Mouse (Mus musculus) forebrain, embryonic 12.5 days (tissue): ENCODE results near the gene Ikzf1. TPM values are rescaled to one million over a fixed set of nuclear protein-coding genes. Genes with fewer than 3 reads are reported as not detected.

Source experiments
- ATAC-seq: fragments of 200-750 bp; cut with Nextera tagmentation; 2 replicates; pipeline ENCODE4 v1.8.0; 2017; ENCODE audit warnings: moderate TSS enrichment; ENCODE audit not compliant: low FRiP score
- H3K27ac ChIP-seq: fragments of 300-500 bp; sonication (generic); 2 replicates; pipeline ENCODE4 v1.5.1; 2016; ENCODE audit warnings: mild to moderate bottlenecking
- H3K27me3 ChIP-seq: fragments of 300-500 bp; sonication (generic); 2 replicates; pipeline ENCODE4 v1.6.1; 2016; ENCODE audit warnings: mild to moderate bottlenecking
- H3K36me3 ChIP-seq: fragments of 300-500 bp; sonication (generic); replicated peaks from 2 replicates; pipeline ENCODE4 v1.6.1; 2016; ENCODE audit warnings: mild to moderate bottlenecking
- H3K4me1 ChIP-seq: fragments of 300-500 bp; sonication (generic); 2 replicates; pipeline ENCODE4 v1.6.1; 2016
- H3K4me2 ChIP-seq: fragments of 300-500 bp; sonication (generic); 2 replicates; pipeline ENCODE4 v1.6.1; 2016; ENCODE audit warnings: mild to moderate bottlenecking, moderate library complexity
- H3K4me3 ChIP-seq: fragments of 300-500 bp; sonication (generic); replicated peaks from 2 replicates; pipeline ENCODE4 v1.5.1; 2016; ENCODE audit warnings: mild to moderate bottlenecking
- H3K9ac ChIP-seq: fragments of 300-500 bp; sonication (generic); 2 replicates; pipeline ENCODE4 v1.6.1; 2016; ENCODE audit warnings: mild to moderate bottlenecking
- H3K9me3 ChIP-seq: fragments of 300-500 bp; sonication (generic); 2 replicates; pipeline ENCODE4 v1.6.1; 2016
- WGBS: fragments of 180-500 bp; shearing (Covaris S2); methylation state at CpG from one replicate; pipeline ENCODE4 v1.1.7; 2016; 5-methylcytosine and 5-hydroxymethylcytosine counted together
- polyA plus RNA-seq: library from polyadenylated mRNA; unstranded; fragments of >200 nt; fragmentation: Nextera tagmentation; extraction: Ambion mirVana; gene quantifications from 2 replicates; pipeline ENCODE4 v1.2.1, GENCODE M21; 2016

Gene Ikzf1
- polyA plus RNA-seq, 1 experiment from 2014 or later: 0.98 TPM

- no peaks in the 10 kb centered on the region for H3K4me1 ChIP-seq
- no peaks in the 10 kb centered on the region for H3K9me3 ChIP-seq
- 90% methylated on average over 7 of the region's 7 CpGs for WGBS
- ATAC-seq: no peak
- no peak overlapping the region for H3K9ac ChIP-seq
- H3K36me3 ChIP-seq: no peaks in the 10 kb centered on the region
- no peak overlapping the region for H3K4me3 ChIP-seq
- H3K27me3 ChIP-seq: no peaks in the 10 kb centered on the region
- no peak overlapping the region for H3K27ac ChIP-seq
- H3K4me2 ChIP-seq: no peak overlapping the region
These were observed 7.6 kb upstream of the Ikzf1 start for GRCm38 (mm10) chr11:11677165-11677564.

GRCm38 (mm10) chr11:11678972-11679371 is 5.8 kb upstream of the Ikzf1 start:
- no peak overlapping the region for H3K4me2 ChIP-seq
- H3K27ac ChIP-seq: no peak overlapping the region
- no peak for ATAC-seq
- 84% methylated on average over 6 of the region's 6 CpGs for WGBS
- H3K4me3 ChIP-seq: no peak overlapping the region
- H3K4me1 ChIP-seq: no peaks in the 10 kb centered on the region
- no peaks in the 10 kb centered on the region for H3K9me3 ChIP-seq
- no peak overlapping the region for H3K9ac ChIP-seq
- peaks cover 14% of the 10 kb centered on the region for H3K27me3 ChIP-seq
- H3K36me3 ChIP-seq: no peaks in the 10 kb centered on the region

DNA sequence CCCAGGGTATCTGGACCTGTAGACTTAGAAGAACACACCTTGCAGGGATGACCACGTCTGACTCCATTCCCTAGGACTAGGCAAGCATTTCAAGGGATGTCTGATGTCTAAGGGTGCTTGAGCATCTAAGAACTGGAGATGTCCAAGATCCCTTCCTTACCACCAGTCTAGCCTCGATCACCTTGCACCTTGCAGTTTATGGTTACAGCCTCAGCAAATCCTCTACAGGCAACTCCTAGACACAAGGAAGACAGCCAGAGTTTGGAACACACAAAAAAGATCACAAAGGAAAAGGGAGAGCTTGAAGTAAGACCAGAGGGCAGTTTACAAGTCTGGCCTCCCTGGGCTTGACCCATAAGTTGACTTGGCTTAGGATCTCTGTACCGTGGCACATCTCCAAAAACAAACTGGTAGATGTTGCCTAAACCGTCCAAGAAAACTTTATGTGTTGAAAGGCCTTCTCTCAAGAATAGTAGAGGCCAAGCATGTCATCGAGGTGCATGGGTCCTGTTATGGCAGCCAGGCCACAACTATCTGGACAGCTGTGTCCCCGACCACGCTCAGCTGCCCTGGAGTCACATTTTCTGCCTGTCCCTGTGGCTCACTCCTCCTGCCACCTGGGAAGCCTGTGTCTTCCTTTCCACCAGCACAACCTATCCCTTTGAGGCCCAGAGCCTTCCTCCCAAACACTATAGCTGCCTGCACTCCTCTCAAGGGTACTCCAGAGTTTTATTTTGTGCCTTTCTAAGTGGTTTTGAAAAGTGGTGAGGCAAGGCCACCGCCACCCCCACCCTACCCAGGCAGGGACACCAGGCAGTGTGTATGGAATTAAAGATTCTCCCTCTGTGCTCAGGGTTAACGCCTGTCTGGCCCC is 510 bp upstream of the Ikzf1 start:
- peaks cover 42% of the 10 kb centered on the region for H3K27me3 ChIP-seq
- peaks cover 20% of the 10 kb centered on the region for H3K4me1 ChIP-seq
- WGBS: 64% methylated on average over 9 of the region's 9 CpGs
- no peaks in the 10 kb centered on the region for H3K36me3 ChIP-seq
- H3K27ac ChIP-seq: no peak overlapping the region
- ATAC-seq: no peak; the same call in 1 of the 2 replicates
- no peaks in the 10 kb centered on the region for H3K9me3 ChIP-seq
- peak overlapping the region; percentile 98 for H3K4me2 ChIP-seq
- peak overlapping the region; percentile 67; the same call in 1 of the 2 replicates for H3K4me3 ChIP-seq
- no peak overlapping the region for H3K9ac ChIP-seq

DNA sequence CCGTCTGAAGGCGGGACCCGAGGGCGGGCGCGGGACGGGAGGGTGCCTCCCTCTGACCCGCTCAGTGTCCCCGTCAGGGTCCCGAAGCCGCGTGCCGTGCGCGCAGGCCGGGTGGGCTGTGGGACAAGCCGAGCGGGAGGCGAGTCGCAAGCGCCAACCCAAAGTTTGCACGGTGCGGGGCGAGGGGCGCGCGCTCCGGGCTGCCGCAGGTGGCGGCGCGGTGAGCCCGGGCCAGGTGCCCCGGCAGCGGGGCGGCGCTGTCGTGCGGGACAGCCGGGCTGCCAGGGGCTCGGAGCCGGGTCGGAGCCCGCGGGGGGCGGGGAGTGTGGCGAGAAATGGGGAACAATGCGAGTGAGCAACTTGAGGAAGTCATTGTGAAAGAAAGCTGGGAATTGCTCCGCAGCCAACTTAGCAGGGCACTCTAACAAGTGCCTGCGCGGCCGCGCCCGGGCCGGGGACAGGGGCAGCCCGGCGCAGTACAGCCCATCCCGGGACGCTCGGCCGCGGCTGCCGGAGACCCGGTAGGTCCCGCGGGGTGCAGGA is 1.1 kb downstream of the Ikzf1 start:
- H3K4me3 ChIP-seq: peak overlapping the region; percentile 67
- H3K9ac ChIP-seq: peak overlapping the region; percentile 51; the same call in 1 of the 2 replicates
- H3K36me3 ChIP-seq: no peaks in the 10 kb centered on the region
- no peaks in the 10 kb centered on the region for H3K9me3 ChIP-seq
- peaks cover 20% of the 10 kb centered on the region for H3K4me1 ChIP-seq
- under 1% methylated on average over 63 of the region's 66 CpGs for WGBS
- H3K4me2 ChIP-seq: peak overlapping the region; percentile 98
- peak; percentile 82 for ATAC-seq
- peaks cover 42% of the 10 kb centered on the region for H3K27me3 ChIP-seq
- no peak overlapping the region for H3K27ac ChIP-seq

- Histone ChIP-seq H3K4me3 (peak overlapping the region; percentile 67), H3K27me3 (peaks cover 42% of the 10 kb centered on the region), H3K36me3 (no peaks in the 10 kb centered on the region), H3K4me2 (peak overlapping the region; percentile 98), H3K4me1 (peaks cover 20% of the 10 kb centered on the region), H3K9me3 (no peaks in the 10 kb centered on the region), H3K9ac (0 out of 2 replicates have a peak overlapping the region, but pooled peaks have one; percentile 51), H3K27ac (no peak overlapping the region)
- 12% methylated on average over 16 of the region's 16 CpGs for WGBS
- no peak for ATAC-seq
These were observed 1.8 kb downstream of the Ikzf1 start for GRCm38 (mm10) chr11:11686569-11687051.

GRCm38 (mm10) chr11:11687551-11688185 is 2.9 kb downstream of the Ikzf1 start:
- 93% methylated on average over 8 of the region's 8 CpGs for WGBS
- no peak overlapping the region for H3K4me3 ChIP-seq

GRCm38 (mm10) chr11:11688766-11689330 is 4.0 kb downstream of the Ikzf1 start:
- no peak overlapping the region for H3K27ac ChIP-seq
- H3K4me2 ChIP-seq: no peak overlapping the region
- H3K9me3 ChIP-seq: no peaks in the 10 kb centered on the region
- WGBS: 83% methylated on average over 6 of the region's 6 CpGs
- H3K36me3 ChIP-seq: no peaks in the 10 kb centered on the region
- peaks cover 20% of the 10 kb centered on the region for H3K4me1 ChIP-seq
- H3K9ac ChIP-seq: no peak overlapping the region
- peaks cover 30% of the 10 kb centered on the region for H3K27me3 ChIP-seq
- H3K4me3 ChIP-seq: no peak overlapping the region
- no peak for ATAC-seq

More at GRCm38 (mm10) chr11:11687551-11688185, 2.9 kb downstream of the Ikzf1 start:
- Histone ChIP-seq H3K4me2 (no peak overlapping the region), H3K9me3 (no peaks in the 10 kb centered on the region), H3K27me3 (peaks cover 38% of the 10 kb centered on the region), H3K36me3 (no peaks in the 10 kb centered on the region), H3K4me1 (peaks cover 20% of the 10 kb centered on the region), H3K27ac (no peak overlapping the region), H3K9ac (no peak overlapping the region)
- ATAC-seq: no peak

DNA sequence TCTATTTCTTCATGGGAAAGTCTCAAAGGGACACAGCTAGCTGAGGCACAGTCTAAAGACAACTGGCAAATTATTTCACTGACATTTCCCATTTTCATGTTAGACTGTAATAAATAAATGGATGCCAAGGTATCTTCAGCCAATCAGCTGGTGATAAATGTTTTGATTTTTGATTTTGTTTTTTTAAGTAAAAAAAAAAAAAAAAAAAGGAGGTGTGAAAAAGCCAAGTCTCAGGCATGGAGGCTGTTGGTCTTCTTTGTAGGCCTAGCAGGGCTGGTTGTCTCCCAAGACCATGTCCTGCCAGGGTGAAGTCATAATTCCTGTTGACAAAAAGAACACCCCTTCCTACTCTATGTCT is 4.9 kb downstream of the Ikzf1 start:
- Histone ChIP-seq H3K4me2 (no peak overlapping the region), H3K4me3 (no peak overlapping the region), H3K36me3 (no peaks in the 10 kb centered on the region), H3K9me3 (no peaks in the 10 kb centered on the region), H3K9ac (no peak overlapping the region), H3K27me3 (peaks cover 21% of the 10 kb centered on the region), H3K4me1 (peaks cover 20% of the 10 kb centered on the region), H3K27ac (no peak overlapping the region)
- no peak for ATAC-seq

- Histone ChIP-seq H3K4me3 (no peak overlapping the region), H3K36me3 (no peaks in the 10 kb centered on the region), H3K4me2 (no peak overlapping the region), H3K9ac (no peak overlapping the region), H3K27ac (no peak overlapping the region), H3K9me3 (no peaks in the 10 kb centered on the region), H3K4me1 (peaks cover 15% of the 10 kb centered on the region), H3K27me3 (peaks cover 16% of the 10 kb centered on the region)
- no peak for ATAC-seq
- 70% methylated on average over 11 of the region's 11 CpGs for WGBS
These were observed 5.4 kb downstream of the Ikzf1 start for GRCm38 (mm10) chr11:11690059-11690844.

DNA sequence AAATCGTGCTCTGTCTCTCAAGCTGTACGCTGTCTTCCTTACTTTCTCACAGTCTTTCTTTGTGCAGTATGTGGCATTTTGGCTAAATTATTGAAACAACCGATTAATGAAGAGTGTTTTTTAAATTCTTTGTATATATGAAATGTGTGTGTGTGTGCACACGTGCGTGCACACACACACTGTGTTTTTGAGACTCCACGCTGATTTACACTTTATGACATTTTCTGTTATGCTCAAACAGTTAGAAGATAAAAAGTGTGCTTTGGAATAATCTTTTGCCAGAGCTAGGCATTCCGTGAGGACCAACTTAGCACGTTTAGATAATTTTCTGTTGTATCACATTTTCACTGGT is 6.0 kb downstream of the Ikzf1 start:
- no peak overlapping the region for H3K4me2 ChIP-seq

GRCm38 (mm10) chr11:11691324-11692058 is 6.7 kb downstream of the Ikzf1 start:
- H3K9me3 ChIP-seq: no peaks in the 10 kb centered on the region
- WGBS: 92% methylated on average over 14 of the region's 14 CpGs
- H3K27me3 ChIP-seq: peaks cover 7% of the 10 kb centered on the region
- no peak overlapping the region for H3K4me3 ChIP-seq
- H3K27ac ChIP-seq: no peak overlapping the region
- peaks cover 5% of the 10 kb centered on the region for H3K4me1 ChIP-seq
- ATAC-seq: no peak
- no peak overlapping the region for H3K4me2 ChIP-seq
- no peaks in the 10 kb centered on the region for H3K36me3 ChIP-seq
- no peak overlapping the region for H3K9ac ChIP-seq

More for the DNA sequence above, 6.0 kb downstream of the Ikzf1 start:
- whole genome bisulfite sequencing: 94% methylated on average over 8 of the region's 8 CpGs
- Histone ChIP-seq H3K36me3 (no peaks in the 10 kb centered on the region), H3K4me3 (no peak overlapping the region), H3K9ac (no peak overlapping the region), H3K27me3 (peaks cover 11% of the 10 kb centered on the region), H3K4me1 (peaks cover 12% of the 10 kb centered on the region), H3K9me3 (no peaks in the 10 kb centered on the region), H3K27ac (no peak overlapping the region)
- no peak for ATAC-seq
